Mouse (Mus musculus) cerebellum, postnatal 36 days (tissue): ENCODE data around the gene Erich3.
A peak's percentile ranks its signal among the peaks of the same experiment; 100 is the strongest.

ENCODE experiments used
- DNase-seq, 2 experiments: peaks; one replicate each; pipeline ENCODE4 v3.0.0; 2021 to 2022; ENCODE audit warnings: mixed read lengths in 2 of 2

Gene Erich3

GRCm38 (mm10) chr3:154786354-154786753, 122.7 kb downstream of the Erich3 start:
- no peak for DNase-seq

GRCm38 (mm10) chr3:154787611-154788010, 124.0 kb downstream of the Erich3 start:
- DNase-seq: no peak

GRCm38 (mm10) chr3:154793571-154793970, 129.9 kb downstream of the Erich3 start:
- no peak for DNase-seq

GRCm38 (mm10) chr3:154798806-154799205, 135.1 kb downstream of the Erich3 start:
- peak; percentile 21 to 36 for DNase-seq

GRCm38 (mm10) chr3:154800454-154800853, 136.8 kb downstream of the Erich3 start:
- DNase-seq: no peak

- DNase-seq: peak; percentile 11 to 14
Observed at GRCm38 (mm10) chr3:154800888-154801429, 137.3 kb downstream of the Erich3 start.

- no peak for DNase-seq
Observed at GRCm38 (mm10) chr3:154806626-154807025, 143.0 kb downstream of the Erich3 start.

- DNase-seq: no peak
Observed at GRCm38 (mm10) chr3:154810273-154810870, 146.7 kb downstream of the Erich3 start.

GRCm38 (mm10) chr3:154811281-154811680, 147.6 kb downstream of the Erich3 start:
- no peak for DNase-seq

- DNase-seq: no peak
Observed at GRCm38 (mm10) chr3:154811833-154812232, 148.2 kb downstream of the Erich3 start.

GRCm38 (mm10) chr3:154812893-154813292, 149.2 kb downstream of the Erich3 start:
- DNase-seq: no peak

- no peak for DNase-seq
Observed at GRCm38 (mm10) chr3:154815606-154816005, 151.9 kb downstream of the Erich3 start.

- no peak for DNase-seq
Observed at GRCm38 (mm10) chr3:154816231-154816630, 152.6 kb downstream of the Erich3 start.

- no peak for DNase-seq
Observed at GRCm38 (mm10) chr3:154816801-154817625, 153.4 kb downstream of the Erich3 start.
